Mouse (Mus musculus): ENCODE measurements around the gene Scn9a. TPM values are rescaled to one million over a fixed set of nuclear protein-coding genes. Genes with fewer than 3 reads are reported as not detected.

Scn9a gene
- total RNA-seq (2017) = not detected in 2 replicates

- no peak for ATAC-seq (ENCODE audit: extremely low read depth, insufficient number of reproducible peaks, low FRiP score, poor library complexity, severe bottlenecking)
Observed at GRCm38 (mm10) chr2:66634580-66635359, at the start of gene Scn9a. Gene Scn9a, minus strand, starts transcription at chr2:66634962.

GRCm38 (mm10) chr2:66661988-66662387, 27.2 kb upstream of the Scn9a start:
- ATAC-seq (ENCODE audit: extremely low read depth, insufficient number of reproducible peaks, low FRiP score, poor library complexity, severe bottlenecking) = no peak

GRCm38 (mm10) chr2:66656430-66656829, 21.7 kb upstream of the Scn9a start:
- ATAC-seq (ENCODE audit: extremely low read depth, insufficient number of reproducible peaks, low FRiP score, poor library complexity, severe bottlenecking) = no peak

- no peak for ATAC-seq (ENCODE audit: extremely low read depth, insufficient number of reproducible peaks, low FRiP score, poor library complexity, severe bottlenecking)
Observed at GRCm38 (mm10) chr2:66655431-66655830, 20.7 kb upstream of the Scn9a start.

DNA sequence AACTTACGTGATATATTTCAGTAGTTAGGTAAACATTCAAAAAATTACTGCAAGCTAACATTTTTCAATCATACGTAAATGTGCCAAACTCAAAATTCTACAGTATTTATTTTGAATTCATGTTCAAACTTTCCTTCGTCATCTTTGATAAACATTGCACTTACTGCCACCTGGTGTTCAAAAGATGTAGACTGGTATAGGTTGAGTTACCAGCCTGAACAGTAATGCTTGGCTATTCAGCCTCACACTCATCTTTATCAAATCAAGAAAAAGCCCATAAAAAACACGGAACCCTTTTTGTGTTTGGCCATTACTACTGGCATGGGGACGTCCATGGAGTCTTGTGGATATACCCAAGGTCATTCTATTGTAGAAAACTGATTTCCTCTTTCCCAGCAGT, 9.6 kb upstream of the Scn9a start:
- no peak for ATAC-seq (ENCODE audit: extremely low read depth, insufficient number of reproducible peaks, low FRiP score, poor library complexity, severe bottlenecking)

DNA sequence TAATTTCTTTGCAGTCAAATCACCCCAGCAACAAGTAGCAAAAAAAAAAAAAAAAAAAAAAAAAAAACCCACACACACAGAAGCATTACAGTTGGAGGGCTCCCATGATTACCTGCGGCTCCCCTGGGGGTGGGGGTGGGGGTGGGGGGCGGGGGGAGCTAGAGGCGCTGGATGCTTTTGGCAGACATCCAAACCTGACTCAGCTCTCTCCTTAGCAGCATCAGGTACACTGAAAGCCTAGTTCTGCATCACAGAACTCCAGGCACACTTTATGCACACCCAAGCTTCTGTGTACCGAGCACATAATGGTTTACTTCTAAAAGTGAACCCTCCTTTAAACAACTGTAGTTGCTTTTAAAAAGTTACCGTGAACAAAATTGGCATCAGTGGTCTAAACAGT, 2.0 kb downstream of the Scn9a start:
- ATAC-seq (ENCODE audit: extremely low read depth, insufficient number of reproducible peaks, low FRiP score, poor library complexity, severe bottlenecking) = no peak

DNA sequence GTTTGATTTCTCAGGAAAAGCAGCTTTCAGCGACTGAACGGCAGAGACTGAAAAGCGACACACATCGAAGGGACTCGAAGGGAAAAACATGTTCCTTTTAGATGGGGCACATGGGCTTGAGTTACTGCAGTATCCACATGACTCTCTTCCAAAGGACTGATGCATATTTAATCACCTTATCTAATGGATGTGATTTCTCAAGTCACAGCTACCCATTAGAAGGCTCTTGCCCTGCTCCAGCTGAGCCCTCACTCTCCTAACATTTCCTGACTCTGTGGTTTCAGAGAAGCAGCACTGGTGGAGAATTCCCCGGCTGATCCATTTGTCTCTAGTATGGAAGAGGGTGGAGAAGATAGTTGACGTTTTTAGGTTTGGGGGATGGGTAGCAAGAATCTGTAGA, 23.7 kb downstream of the Scn9a start:
- ATAC-seq (ENCODE audit: extremely low read depth, insufficient number of reproducible peaks, low FRiP score, poor library complexity, severe bottlenecking) = no peak

GRCm38 (mm10) chr2:66597313-66597712, 37.4 kb downstream of the Scn9a start:
- ATAC-seq (ENCODE audit: extremely low read depth, insufficient number of reproducible peaks, low FRiP score, poor library complexity, severe bottlenecking) = no peak

GRCm38 (mm10) chr2:66596145-66596544, 38.6 kb downstream of the Scn9a start:
- no peak for ATAC-seq (ENCODE audit: extremely low read depth, insufficient number of reproducible peaks, low FRiP score, poor library complexity, severe bottlenecking)

DNA sequence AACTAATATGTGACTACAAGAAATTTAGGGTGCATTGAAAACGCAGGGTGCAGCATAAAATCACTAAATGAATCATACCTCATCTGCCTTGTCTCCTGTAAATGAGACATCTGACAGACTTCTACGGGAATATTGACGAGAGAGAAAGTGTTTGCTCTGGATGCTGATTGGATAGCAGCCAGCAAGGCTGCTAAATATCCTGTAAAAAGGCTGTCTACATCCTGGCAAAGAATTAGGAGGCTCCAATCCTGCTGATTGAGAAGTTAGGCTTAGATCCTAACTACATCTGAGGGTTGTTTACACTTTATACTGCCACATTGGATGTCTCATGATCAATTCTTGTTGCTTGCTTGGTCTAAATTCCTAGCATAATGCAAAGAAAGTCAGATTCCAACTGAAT, 44.6 kb downstream of the Scn9a start:
- no peak for ATAC-seq (ENCODE audit: extremely low read depth, insufficient number of reproducible peaks, low FRiP score, poor library complexity, severe bottlenecking)

GRCm38 (mm10) chr2:66580026-66580808, 54.5 kb downstream of the Scn9a start:
- ATAC-seq (ENCODE audit: extremely low read depth, insufficient number of reproducible peaks, low FRiP score, poor library complexity, severe bottlenecking) = no peak

DNA sequence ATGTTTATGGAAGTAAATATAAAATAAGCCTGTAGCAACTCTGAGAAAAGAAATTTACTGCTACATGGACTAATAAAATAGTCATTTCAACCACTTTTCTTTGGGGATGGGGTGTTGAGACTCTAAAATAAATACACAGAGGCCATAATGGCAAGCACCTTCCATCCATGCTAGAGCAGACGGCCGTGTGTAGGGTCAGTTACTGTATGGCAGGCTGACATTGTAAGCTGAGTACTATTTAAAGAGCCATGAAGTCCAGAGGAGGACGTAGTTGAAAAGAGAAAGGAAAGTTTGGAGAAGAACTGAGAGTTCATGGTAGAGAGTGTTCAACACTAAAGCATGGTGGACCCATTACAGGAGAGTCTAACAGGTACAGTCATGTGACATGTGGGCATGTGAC, 86.5 kb downstream of the Scn9a start:
- ATAC-seq (ENCODE audit: extremely low read depth, insufficient number of reproducible peaks, low FRiP score, poor library complexity, severe bottlenecking) = no peak

DNA sequence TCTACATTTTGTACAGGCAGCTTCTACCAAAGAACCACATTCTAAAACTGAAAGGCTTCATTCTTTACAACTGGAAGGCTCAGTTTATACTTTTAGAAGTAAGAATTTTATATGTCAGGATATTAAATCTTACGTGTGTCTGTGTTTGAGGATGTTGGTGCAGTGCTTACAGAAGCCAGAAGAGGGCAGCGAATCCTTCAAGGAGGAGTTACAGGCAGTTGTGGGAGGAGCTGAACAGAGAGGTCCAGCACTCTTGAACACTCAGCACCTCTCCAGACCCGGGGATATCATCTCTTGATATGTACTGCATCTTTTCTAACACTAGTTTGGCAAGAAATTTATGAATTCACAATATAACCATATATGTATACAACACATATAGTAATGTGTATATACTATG, 114.8 kb downstream of the Scn9a start:
- ATAC-seq (ENCODE audit: extremely low read depth, insufficient number of reproducible peaks, low FRiP score, poor library complexity, severe bottlenecking) = no peak

DNA sequence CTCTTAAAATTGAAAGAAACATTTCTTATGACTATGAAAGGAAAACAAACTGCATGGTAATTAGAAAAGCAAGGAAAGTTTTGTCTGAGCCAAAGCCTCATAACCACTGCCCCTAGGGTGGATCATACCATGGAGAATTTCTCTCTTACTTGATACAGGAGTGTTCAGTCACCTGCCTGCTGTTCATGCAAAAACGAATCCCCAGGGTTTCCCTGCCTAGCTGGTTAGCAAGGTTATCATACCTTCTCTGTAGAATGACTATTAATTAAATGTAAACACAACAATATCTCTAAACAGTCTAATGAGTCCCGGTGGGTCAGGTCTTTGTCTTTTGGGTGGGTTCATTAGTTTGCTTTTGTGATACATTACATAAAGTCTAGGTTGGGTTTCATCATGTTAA, 123.3 kb downstream of the Scn9a start:
- ATAC-seq (ENCODE audit: extremely low read depth, insufficient number of reproducible peaks, low FRiP score, poor library complexity, severe bottlenecking) = no peak

- no peak for ATAC-seq (ENCODE audit: extremely low read depth, insufficient number of reproducible peaks, low FRiP score, poor library complexity, severe bottlenecking)
Observed at GRCm38 (mm10) chr2:66508032-66508431, 126.7 kb downstream of the Scn9a start.

GRCm38 (mm10) chr2:66507616-66508015, 127.1 kb downstream of the Scn9a start:
- no peak for ATAC-seq (ENCODE audit: extremely low read depth, insufficient number of reproducible peaks, low FRiP score, poor library complexity, severe bottlenecking)

DNA sequence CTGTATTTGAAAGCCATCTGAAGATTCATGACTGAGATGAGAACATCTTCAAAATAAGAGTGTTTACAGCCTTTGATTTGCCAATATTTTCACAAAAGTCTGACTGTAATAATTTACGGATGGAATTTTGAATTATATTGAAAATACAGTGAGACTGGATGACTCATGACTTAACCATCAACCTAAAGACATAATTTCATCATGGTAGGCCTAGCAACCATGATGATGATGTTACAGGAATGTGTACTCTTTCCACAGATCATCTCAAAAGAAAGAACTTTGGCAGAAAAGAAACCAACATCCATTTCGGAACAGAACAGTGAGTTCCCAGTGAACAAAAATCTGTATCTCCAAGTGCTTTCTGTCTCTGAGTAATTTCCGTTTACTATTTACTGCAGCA, 132.6 kb downstream of the Scn9a start:
- ATAC-seq (ENCODE audit: extremely low read depth, insufficient number of reproducible peaks, low FRiP score, poor library complexity, severe bottlenecking) = no peak

GRCm38 (mm10) chr2:66494556-66494955, 140.2 kb downstream of the Scn9a start:
- ATAC-seq (ENCODE audit: extremely low read depth, insufficient number of reproducible peaks, low FRiP score, poor library complexity, severe bottlenecking) = no peak

- ATAC-seq (ENCODE audit: extremely low read depth, insufficient number of reproducible peaks, low FRiP score, poor library complexity, severe bottlenecking) = no peak
Observed at GRCm38 (mm10) chr2:66478395-66478794, 156.4 kb downstream of the Scn9a start.

GRCm38 (mm10) chr2:66473181-66473822, 161.5 kb downstream of the Scn9a start:
- ATAC-seq (ENCODE audit: extremely low read depth, insufficient number of reproducible peaks, low FRiP score, poor library complexity, severe bottlenecking) = no peak

Measured in neutrophil, adult 5-6 weeks (primary cell).